Mouse (Mus musculus) adrenal gland, postnatal 36 days (tissue): Measurements from ENCODE around the gene Lsr. TPM values are rescaled to one million over a fixed set of nuclear protein-coding genes. Genes with fewer than 3 reads are reported as not detected.
"Not testable (repeated sequence)": the region's sequence is repeated elsewhere in the genome, so short reads cannot be mapped to it uniquely, and the experiment has no call there.

ENCODE experiments used
- DNase-seq, 2 experiments: peaks; one replicate each; pipeline ENCODE4 v3.0.0; 2021; ENCODE audit warnings: mixed read lengths in 1 of 2
- total RNA-seq, 2 experiments: library from RNA; stranded (reverse); gene quantifications; 2 replicates each; pipeline ENCODE4 v1.2.3; 2021

The Lsr gene
- total RNA-seq, 2 experiments from 2014 or later: 6.1 to 14.6 TPM

GRCm38 (mm10) chr7:30962862-30963261 is 10.4 kb downstream of the Lsr start:
- no peak for DNase-seq

DNA sequence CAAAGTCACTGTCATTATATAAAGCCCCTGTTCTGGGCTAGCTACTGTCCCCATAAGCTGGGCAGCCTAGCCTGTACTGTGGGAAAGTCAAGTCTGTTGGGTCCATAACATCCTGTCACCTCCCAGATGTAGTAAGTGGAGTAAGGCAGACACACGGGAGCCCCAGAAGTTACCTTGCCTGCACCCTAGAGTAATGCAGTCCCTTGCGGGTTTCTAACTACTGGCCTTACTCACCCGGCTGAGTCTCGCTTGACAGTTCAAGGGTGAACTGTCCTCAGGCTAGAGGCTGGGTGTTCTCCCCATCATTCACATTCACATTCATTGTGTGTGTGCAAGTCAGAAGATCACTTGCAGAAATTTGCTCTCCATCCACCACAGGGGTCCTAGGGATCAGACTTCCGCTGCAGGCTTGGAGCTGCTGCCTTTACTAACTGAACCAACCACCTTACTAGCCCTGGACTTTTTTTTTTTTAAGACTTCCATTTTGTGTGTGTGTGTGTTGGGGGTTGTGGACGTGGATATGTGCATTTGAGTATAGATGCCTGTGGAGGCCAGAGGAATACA is 13.4 kb downstream of the Lsr start:
- DNase-seq: peak in 1 of 2 experiments; percentile 45

- no peak for DNase-seq
These were observed 14.3 kb downstream of the Lsr start for GRCm38 (mm10) chr7:30958866-30959487.

GRCm38 (mm10) chr7:30958109-30958865 is 15.0 kb downstream of the Lsr start:
- peak in 1 of 2 experiments; percentile 28 for DNase-seq

DNA sequence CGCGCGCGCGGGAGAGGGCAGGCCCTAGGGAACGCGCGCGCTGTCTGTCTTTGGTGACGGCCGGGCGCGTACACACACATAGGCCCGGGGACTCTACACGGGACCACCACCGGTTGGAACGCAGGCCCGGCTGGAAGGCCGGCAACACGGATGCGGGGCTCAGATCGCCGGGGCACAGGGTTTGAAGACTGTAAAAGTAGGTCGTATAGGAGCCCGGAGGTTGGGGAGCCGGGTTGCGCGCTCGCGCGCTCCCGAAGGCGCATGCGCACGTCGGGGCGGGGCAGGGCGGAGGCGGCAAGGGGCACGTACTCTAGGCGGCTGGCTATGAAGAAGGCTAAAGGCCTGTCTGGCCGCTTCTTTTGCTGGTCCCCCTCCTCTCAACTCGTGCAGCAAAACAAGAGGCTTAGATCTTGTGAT is 15.9 kb downstream of the Lsr start:
- peak; percentile 93 to 95 for DNase-seq

DNA sequence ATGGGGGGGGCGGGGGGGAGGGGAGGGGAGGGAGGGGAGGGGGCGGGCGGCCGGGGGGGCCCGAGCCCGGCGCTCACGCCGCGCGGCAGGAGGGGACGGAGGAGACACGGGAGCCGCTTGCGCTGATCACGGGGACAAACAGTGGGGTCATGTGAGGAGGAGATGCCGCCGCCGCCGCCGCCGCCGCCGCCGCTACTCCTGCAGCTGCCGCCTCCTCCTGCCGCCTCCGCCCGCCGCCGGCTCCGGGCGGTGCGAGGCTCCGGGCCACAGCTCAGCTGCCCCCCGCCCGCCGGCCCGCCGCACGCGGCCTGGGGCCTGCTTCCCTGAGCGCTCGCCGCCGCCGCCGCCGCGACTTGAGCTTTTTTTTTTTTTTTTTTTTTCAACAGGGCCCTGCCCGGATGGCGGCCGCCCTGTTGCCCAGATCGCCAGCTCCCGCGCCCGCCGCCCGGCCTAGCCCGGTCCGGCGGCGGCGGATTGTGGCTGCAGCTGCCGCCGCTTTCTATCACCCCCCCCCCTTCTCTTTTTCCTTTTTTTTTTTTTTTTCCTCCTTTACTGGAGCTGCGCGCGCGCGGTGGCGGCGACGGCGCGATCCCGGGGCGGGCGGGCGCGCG is 16.4 kb downstream of the Lsr start, which contains the start of gene Usf2:
TSS of gene Usf2 (minus strand) at position 48 of the 611 bp plus-strand sequence.
- DNase-seq: peak; percentile 88 to 90

- peak in 1 of 2 experiments; percentile 60 for DNase-seq
These were observed 16.9 kb downstream of the Lsr start for GRCm38 (mm10) chr7:30956357-30956751.

GRCm38 (mm10) chr7:30955584-30956356 is 17.5 kb downstream of the Lsr start:
- peak; percentile 93 to 95 for DNase-seq

GRCm38 (mm10) chr7:30954971-30955520 is 18.2 kb downstream of the Lsr start:
- DNase-seq: no peak

DNA sequence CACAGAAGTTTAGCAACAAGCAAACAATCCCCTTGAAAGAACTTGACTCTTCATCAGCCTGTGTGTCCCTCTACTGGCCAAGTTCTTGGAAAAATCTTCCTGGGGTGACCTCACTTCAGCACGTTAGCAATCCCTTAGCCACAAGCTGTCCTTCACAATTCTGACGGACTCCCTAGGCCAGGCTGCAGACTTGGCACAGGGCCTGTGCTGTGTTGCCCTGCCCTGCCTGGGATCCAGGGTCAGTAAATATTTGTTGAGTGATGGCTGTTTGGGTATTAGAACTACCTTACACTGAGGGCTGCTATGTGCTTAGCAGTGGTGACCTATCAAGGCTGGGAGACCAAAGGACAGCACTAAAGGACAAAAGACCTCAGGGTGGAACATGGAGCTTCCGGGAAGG is 19.2 kb downstream of the Lsr start:
- peak; percentile 89 for DNase-seq

- DNase-seq: no peak
These were observed 19.8 kb downstream of the Lsr start for GRCm38 (mm10) chr7:30953459-30953858.

DNA sequence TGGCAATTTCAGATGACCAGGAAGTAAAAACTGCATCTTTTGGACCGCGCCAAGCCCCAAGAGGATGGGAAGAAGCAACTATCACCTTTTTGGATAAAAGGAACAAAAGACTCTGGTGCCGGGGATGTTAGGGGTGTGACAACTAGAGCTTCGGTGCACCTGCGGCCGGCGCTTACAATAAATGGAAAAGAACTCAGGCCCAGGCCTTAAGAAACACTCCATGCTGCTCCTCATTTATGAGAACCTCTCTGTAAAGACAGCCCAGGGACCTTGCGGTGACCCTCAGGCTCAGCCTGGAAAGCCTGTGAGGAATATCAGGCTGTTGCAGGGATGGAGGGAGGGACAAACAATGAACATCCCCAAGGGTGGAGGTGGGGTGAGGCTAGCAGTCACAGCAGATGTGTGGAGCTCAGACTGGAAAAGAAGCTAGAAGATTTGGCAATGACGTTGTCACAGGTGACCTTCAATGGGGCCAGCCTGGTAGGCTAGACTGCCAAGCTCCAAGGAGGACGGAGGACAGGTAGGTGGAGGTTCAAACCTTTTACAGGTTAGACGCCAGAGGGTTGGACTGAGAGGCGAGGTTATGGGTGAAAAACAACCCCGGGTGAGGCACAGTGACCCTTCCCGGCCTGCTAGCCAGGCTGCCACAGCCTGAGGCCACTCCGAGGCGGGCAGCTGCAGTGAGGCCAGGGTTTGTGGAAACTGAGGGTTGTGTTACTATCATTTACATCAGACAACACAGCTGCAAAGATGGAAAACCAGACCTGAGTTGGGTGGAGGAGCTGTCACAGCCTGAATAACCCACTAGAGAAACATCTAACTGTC is 20.6 kb downstream of the Lsr start:
- no peak for DNase-seq

DNA sequence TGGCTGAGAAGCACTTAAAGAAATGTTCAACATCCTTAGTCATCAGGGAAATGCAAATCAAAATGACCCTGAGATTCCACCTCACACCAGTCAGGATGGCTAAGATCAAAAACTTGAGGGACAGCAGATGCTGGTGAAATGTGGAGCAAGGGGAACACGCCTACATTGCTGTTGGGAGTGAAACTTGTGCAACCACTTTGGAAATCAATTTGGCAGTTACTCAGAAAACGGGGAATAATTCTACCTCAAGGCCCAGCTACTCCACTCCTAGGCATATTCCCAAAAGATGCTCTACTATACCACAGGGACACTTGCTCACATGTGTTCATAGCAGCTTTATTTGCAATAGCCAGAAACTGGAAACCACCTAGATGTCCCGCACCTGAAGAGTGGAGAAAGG is 23.4 kb downstream of the Lsr start:
- peak in 1 of 2 experiments; percentile 31 for DNase-seq

DNA sequence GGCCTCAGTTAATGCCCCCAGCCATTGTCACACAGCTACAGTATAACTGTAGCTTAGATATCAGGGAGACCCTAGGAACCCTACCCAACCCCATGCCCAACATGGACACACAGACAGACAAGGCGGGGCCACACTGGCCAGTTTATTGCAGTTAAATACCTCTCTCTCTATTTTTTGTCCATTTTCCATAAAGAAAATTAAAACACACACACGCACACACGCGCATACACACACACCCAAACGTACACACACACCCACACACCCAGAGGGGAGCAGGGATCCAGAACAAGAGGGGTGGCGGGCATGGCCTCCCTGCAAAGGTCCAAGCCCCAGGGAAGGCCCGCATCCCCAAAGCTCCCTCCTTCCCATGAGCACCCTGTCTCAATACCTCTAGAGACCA is 27.4 kb downstream of the Lsr start:
- no peak for DNase-seq

- DNase-seq: not testable (repeated sequence)
These were observed 27.8 kb downstream of the Lsr start for GRCm38 (mm10) chr7:30945466-30945865.

DNA sequence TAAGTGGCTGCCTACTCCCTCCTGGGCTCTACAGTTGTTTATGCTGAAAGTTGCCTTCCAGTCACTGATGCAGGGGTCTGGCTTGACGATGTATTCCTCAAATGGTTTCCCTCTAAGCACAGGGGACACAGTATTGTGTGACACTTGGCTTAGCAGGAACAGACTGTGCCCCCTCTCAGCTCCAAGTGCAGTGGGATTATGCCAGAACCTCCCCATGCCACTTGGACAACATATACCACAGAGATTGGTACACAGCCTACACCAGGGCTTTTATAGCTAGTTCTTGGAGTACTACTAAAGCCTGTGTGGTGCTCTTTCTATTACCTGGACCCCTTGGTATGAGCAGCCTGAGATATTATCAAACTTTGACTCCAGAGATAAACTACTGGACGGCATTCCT is 28.6 kb downstream of the Lsr start:
- not testable (repeated sequence) for DNase-seq

DNA sequence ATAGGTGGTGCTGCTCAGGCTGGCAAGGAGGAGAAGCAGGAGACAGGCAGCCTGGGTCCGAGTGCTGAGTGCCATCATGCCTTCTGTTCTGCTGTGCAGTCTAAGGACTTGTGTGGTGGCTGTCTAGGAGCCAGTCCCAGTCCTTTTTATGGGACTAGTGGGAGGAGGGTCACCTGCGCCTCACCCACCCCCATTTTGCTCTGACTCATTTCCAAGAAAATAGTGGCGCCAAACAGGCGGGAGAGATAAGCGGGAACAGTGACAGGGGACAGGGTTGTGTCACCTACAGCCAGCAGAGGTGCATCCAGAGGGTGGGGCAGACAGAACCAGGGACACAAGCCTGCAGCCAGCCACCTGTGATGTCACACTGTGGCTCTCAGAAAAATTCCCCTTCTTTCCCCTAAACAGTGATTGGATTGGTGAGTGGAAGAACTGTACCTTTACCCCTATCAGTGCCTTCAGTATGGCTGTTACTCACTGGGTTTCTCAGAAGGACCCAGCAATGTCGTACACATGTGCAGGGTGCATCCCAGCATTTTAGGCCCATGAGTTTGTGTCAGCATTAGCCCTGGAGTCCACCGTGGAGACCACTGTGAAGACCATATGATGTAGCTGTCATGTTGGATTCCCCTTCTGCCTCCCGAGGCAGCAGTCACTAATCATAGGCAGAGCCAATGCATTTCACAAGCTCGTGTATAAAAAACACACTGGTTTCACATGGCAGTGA is 29.2 kb downstream of the Lsr start, which contains the start of gene Hamp:
TSS of gene Hamp (minus strand) at position 124 of the 727 bp plus-strand sequence.
- no peak for DNase-seq

DNA sequence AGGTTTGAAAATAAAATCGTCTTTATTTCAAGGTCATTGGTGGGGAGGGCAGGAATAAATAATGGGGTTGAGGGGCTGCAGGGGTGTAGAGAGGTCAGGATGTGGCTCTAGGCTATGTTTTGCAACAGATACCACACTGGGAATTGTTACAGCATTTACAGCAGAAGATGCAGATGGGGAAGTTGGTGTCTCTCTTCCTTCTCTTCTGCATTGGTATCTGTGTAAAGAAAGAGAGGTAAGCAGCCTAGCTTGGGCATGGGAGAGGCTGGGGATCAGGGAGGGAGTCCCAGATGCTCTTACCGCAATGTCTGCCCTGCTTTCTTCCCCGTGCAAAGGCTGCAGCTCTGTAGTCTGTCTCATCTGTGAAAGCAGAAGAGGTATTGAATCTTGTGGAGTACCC is 30.9 kb downstream of the Lsr start:
- DNase-seq: not testable (repeated sequence)

DNA sequence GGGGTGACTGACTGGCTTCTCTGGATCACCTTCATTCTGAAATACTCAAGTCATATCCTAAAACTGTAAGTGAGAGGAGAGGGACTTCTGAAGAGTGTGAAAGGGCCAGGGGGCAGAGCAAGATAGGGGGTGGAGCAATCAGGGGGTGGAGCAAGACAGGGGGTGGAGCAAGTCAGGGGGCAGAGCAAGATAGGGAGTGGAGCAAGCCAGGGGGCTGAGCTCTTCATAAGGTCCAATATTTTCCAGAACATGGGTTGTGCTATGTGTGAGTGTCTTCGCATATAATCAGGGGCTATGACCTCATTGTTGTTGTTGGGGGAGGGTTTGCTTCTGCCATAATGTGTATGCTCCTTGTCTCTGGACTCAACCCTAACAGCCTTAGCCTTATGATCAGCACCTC is 33.2 kb downstream of the Lsr start:
- DNase-seq: not testable (repeated sequence)
